Mouse (Mus musculus) forebrain, embryonic 16.5 days (tissue): ENCODE data around the gene Epn1. TPM values are rescaled to one million over a fixed set of nuclear protein-coding genes. Genes with fewer than 3 reads are reported as not detected.

Experiments used
- ATAC-seq: fragments of 200-750 bp; cut with Nextera tagmentation; 2 replicates; pipeline ENCODE4 v1.8.0; 2017; ENCODE audit warnings: mild to moderate bottlenecking, moderate library complexity
- H3K27ac ChIP-seq: fragments of 300-500 bp; sonication (generic); 2 replicates; pipeline ENCODE4 v1.5.1; 2014; ENCODE audit warnings: low read length, control low read depth
- H3K27me3 ChIP-seq: fragments of 300-500 bp; sonication (generic); replicated peaks from 2 replicates; pipeline ENCODE4 v1.6.1; 2014; ENCODE audit warnings: low read length; ENCODE audit not compliant: control insufficient read depth, insufficient read depth
- H3K36me3 ChIP-seq: fragments of 300-500 bp; sonication (generic); 2 replicates; pipeline ENCODE4 v1.6.1; 2014; ENCODE audit not compliant: control insufficient read depth, insufficient read depth
- H3K4me1 ChIP-seq: fragments of 300-500 bp; sonication (generic); replicated peaks from 2 replicates; pipeline ENCODE4 v1.6.1; 2014; ENCODE audit warnings: low read length; ENCODE audit not compliant: control insufficient read depth, insufficient read depth
- H3K4me2 ChIP-seq: fragments of 300-500 bp; sonication (generic); 2 replicates; pipeline ENCODE4 v1.6.1; 2014; ENCODE audit warnings: mild to moderate bottlenecking, low read length, control low read depth
- H3K4me3 ChIP-seq: fragments of 300-500 bp; sonication (generic); replicated peaks from 2 replicates; pipeline ENCODE4 v1.5.1; 2014; ENCODE audit warnings: mild to moderate bottlenecking, low read length, control low read depth
- H3K9ac ChIP-seq: fragments of 300-500 bp; sonication (generic); replicated peaks from 2 replicates; pipeline ENCODE4 v1.6.1; 2014; ENCODE audit warnings: low read depth, low read length, control low read depth
- H3K9me3 ChIP-seq: fragments of 300-500 bp; sonication (generic); 2 replicates; pipeline ENCODE4 v1.6.1; 2016; ENCODE audit warnings: low read length; ENCODE audit not compliant: control insufficient read depth
- WGBS: fragments of 180-500 bp; shearing (Covaris S2); extraction: QIAGEN DNeasy Blood & Tissue Kit; methylation state at CpG from one replicate; pipeline ENCODE4 v1.1.7; 2014; 5-methylcytosine and 5-hydroxymethylcytosine counted together
- polyA plus RNA-seq: library from polyadenylated mRNA; unstranded; fragments of >200 nt; fragmentation: Nextera tagmentation; extraction: Ambion mirVana; gene quantifications from 2 replicates; pipeline ENCODE4 v1.2.1, GENCODE M21; 2015

Gene Epn1
- polyA plus RNA-seq, 1 experiment from 2014 or later: 104 TPM

GRCm38 (mm10) chr7:5038940-5039339 lies 41.1 kb upstream of the Epn1 start:
- H3K4me1 ChIP-seq: peaks cover 16% of the 10 kb centered on the region
- H3K4me2 ChIP-seq: peak overlapping the region; percentile 69
- ATAC-seq: no peak
- H3K4me3 ChIP-seq: peak overlapping the region; percentile 84
- H3K36me3 ChIP-seq: peaks cover 8% of the 10 kb centered on the region; the same call in 1 of the 2 replicates
- peak overlapping the region; percentile 79 for H3K9ac ChIP-seq
- H3K27ac ChIP-seq: peak overlapping the region; percentile 96; the same call in 1 of the 2 replicates
- 39% methylated on average over 5 of the region's 5 CpGs for WGBS
- H3K27me3 ChIP-seq: no peaks in the 10 kb centered on the region
- H3K9me3 ChIP-seq: no peaks in the 10 kb centered on the region

- no peak for ATAC-seq
- Histone ChIP-seq H3K9ac (no peak overlapping the region), H3K36me3 (no peaks in the 10 kb centered on the region), H3K9me3 (no peaks in the 10 kb centered on the region), H3K27ac (no peak overlapping the region), H3K27me3 (no peaks in the 10 kb centered on the region), H3K4me2 (no peak overlapping the region), H3K4me1 (no peaks in the 10 kb centered on the region), H3K4me3 (no peak overlapping the region)
- WGBS: 80% methylated on average over 2 of the region's 2 CpGs
Observed at GRCm38 (mm10) chr7:5044981-5045380, 35.1 kb upstream of the Epn1 start.

DNA sequence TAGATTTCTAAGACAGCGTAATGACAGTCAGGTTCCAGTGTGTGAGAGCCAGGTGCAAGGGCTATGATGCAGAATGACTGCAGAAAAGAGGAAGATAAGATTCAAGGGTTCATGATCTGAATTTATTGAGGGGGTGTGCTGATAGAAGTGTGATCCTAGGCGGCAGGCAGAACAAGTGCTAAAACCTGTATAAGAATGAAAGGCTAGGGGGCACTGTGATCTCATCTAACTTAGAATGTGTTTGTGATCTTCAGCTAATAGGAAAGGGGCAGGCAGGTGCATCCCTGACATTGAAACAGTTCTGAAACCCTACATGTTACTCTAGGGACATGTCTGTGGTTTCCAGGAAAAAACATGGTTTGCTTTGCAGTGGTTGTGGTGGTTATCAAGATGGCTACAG lies 33.9 kb upstream of the Epn1 start:
- no peak for ATAC-seq

GRCm38 (mm10) chr7:5047313-5047712 lies 32.7 kb upstream of the Epn1 start:
- no peak for ATAC-seq
- H3K4me2 ChIP-seq: no peak overlapping the region
- 40% methylated on average over 2 of the region's 2 CpGs for WGBS
- H3K9ac ChIP-seq: no peak overlapping the region
- peaks cover 3% of the 10 kb centered on the region; the same call in 1 of the 2 replicates for H3K27me3 ChIP-seq
- H3K27ac ChIP-seq: no peak overlapping the region
- H3K4me1 ChIP-seq: peaks cover 5% of the 10 kb centered on the region
- no peaks in the 10 kb centered on the region for H3K36me3 ChIP-seq
- H3K4me3 ChIP-seq: no peak overlapping the region
- H3K9me3 ChIP-seq: no peaks in the 10 kb centered on the region

More for the DNA sequence above, 33.9 kb upstream of the Epn1 start:
- Histone ChIP-seq H3K9me3 (no peaks in the 10 kb centered on the region), H3K27me3 (no peaks in the 10 kb centered on the region), H3K4me3 (no peak overlapping the region), H3K4me1 (no peaks in the 10 kb centered on the region; the same call in 1 of the 2 replicates), H3K9ac (no peak overlapping the region), H3K27ac (no peak overlapping the region), H3K36me3 (no peaks in the 10 kb centered on the region), H3K4me2 (no peak overlapping the region)
- 74% methylated on average over 2 of the region's 2 CpGs for WGBS

GRCm38 (mm10) chr7:5051193-5052192 lies 28.5 kb upstream of the Epn1 start, which contains the start of gene Zfp580:
Zfp580 (plus strand) TSS chr7:5051538.
- peak; percentile 83 for ATAC-seq
- H3K27ac ChIP-seq: peak within 1 kb of the TSS; percentile 41
- H3K36me3 ChIP-seq: no peaks in the 10 kb centered on the region
- H3K9me3 ChIP-seq: no peaks in the 10 kb centered on the region
- H3K4me3 ChIP-seq: peak within 1 kb of the TSS; percentile 67
- H3K9ac ChIP-seq: peak within 1 kb of the TSS; percentile 80
- peaks cover 39% of the 10 kb centered on the region for H3K4me1 ChIP-seq
- H3K4me2 ChIP-seq: peak within 1 kb of the TSS; percentile 94
- under 1% methylated on average over 63 of the region's 65 CpGs for WGBS
- H3K27me3 ChIP-seq: peaks cover 41% of the 10 kb centered on the region

DNA sequence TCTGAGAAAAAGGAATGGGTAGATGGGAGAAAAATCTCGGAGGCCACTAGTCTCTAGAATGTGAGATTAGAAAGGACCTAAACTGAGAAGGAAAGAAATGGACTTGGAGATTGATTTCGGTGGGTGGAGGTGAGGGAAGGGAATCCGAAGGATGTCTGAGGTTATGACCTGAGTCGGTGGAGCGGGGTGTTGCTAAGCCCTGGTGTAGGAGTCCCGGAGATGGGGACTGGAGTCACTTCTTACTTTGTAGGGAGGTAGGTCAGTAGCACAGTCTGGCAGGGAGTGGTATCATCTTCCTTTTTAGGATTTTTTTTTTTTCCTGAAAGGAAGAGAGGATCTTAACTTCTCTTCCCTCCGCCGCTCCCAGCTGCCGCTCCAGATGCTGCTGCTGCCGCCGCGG lies 27.6 kb upstream of the Epn1 start:
- Histone ChIP-seq H3K27ac (no peak overlapping the region), H3K36me3 (no peaks in the 10 kb centered on the region), H3K4me3 (peak overlapping the region; percentile 67), H3K4me1 (peaks cover 47% of the 10 kb centered on the region), H3K9ac (peak overlapping the region; percentile 80), H3K4me2 (peak overlapping the region; percentile 94), H3K9me3 (no peaks in the 10 kb centered on the region), H3K27me3 (peaks cover 43% of the 10 kb centered on the region)
- no peak for ATAC-seq
- 7% methylated on average over 6 of the region's 12 CpGs for WGBS

DNA sequence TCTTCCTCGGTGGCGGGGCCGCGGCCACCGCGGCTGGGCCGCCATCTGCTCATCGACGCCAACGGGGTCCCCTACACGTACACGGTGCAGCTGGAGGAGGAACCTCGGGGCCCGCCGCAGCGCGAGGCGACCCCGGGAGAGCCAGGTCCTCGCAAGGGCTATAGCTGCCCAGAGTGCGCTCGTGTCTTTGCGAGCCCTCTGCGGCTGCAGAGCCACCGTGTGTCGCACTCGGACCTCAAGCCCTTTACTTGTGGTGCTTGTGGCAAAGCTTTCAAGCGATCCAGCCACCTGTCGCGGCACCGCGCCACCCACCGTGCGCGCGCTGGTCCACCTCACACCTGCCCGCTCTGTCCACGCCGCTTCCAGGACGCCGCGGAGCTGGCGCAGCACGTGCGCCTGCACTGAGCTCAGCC lies 27.1 kb upstream of the Epn1 start:
- Histone ChIP-seq H3K4me1 (peaks cover 52% of the 10 kb centered on the region), H3K9me3 (no peaks in the 10 kb centered on the region), H3K27ac (no peak overlapping the region), H3K27me3 (peaks cover 47% of the 10 kb centered on the region), H3K36me3 (no peaks in the 10 kb centered on the region), H3K9ac (peak overlapping the region; percentile 80), H3K4me3 (peak overlapping the region; percentile 67), H3K4me2 (peak overlapping the region; percentile 94)
- 3% methylated on average over 45 of the region's 45 CpGs for WGBS
- ATAC-seq: no peak

- Histone ChIP-seq H3K4me3 (peak overlapping the region; percentile 67), H3K9me3 (no peaks in the 10 kb centered on the region), H3K4me1 (peaks cover 52% of the 10 kb centered on the region), H3K36me3 (no peaks in the 10 kb centered on the region), H3K27me3 (peaks cover 48% of the 10 kb centered on the region), H3K27ac (no peak overlapping the region), H3K4me2 (peak overlapping the region; percentile 94), H3K9ac (peak overlapping the region; percentile 80)
- ATAC-seq: no peak
- WGBS: 11% methylated on average over 32 of the region's 32 CpGs
Observed at GRCm38 (mm10) chr7:5053456-5054179, 26.4 kb upstream of the Epn1 start.
